Mouse (Mus musculus): ENCODE measurements around the gene Gm16429. TPM values are rescaled to one million over a fixed set of nuclear protein-coding genes. Genes with fewer than 3 reads are reported as not detected.
"Not testable (repeated sequence)": the region's sequence is repeated elsewhere in the genome, so short reads cannot be mapped to it uniquely, and the experiment has no call there.

Gm16429 gene
- not detected in 2 replicates for polyA plus RNA-seq (2014; fragmentation: Nextera tagmentation; extraction: Ambion mirVana)

DNA sequence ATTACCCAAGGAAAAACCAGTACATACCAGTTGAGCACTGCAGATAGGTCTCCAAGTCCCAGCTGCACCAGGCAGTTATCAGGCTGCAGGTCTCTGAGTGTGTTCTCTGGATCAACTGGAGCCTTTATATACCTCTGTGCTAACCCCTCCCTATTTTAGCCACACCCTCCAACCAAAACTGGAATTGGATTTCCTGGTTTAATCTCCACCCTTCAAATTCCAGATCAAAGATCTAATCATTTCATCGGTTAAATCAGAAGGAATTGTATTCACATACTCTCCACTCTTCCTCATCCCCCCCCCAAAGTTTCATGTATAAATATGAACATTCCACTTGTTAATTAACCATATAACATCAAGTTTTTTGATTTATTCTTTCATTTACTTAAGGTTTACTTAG is at the start of gene Gm16429:
TSS of gene Gm16429 (minus strand) at position 101 of the 400 bp plus-strand sequence.
- H3K4me3 ChIP-seq (ENCODE audit: low read depth, low read length); H3K4me1 ChIP-seq (ENCODE audit: control insufficient read depth, insufficient read depth, low read length); H3K9me3 ChIP-seq (ENCODE audit: control insufficient read depth, low read length); H3K27me3 ChIP-seq (ENCODE audit: control insufficient read depth, insufficient read depth, low read length); H3K4me2 ChIP-seq; H3K9ac ChIP-seq (ENCODE audit: low read length); DNase-seq (ENCODE audit: low spot score, missing footprints); ATAC-seq (ENCODE audit: low FRiP score); H3K36me3 ChIP-seq (ENCODE audit: control insufficient read depth, insufficient read depth, low read length); H3K27ac ChIP-seq (ENCODE audit: low read depth, low read length): not testable (repeated sequence)
- WGBS: no CpG with 5 or more reads among the region's 1 CpGs

Other genes starting within 250 kb of the Gm16429 start
- gene Gm7792, start 85.3 kb downstream of the Gm16429 start, polyA plus RNA-seq (2014; fragmentation: Nextera tagmentation; extraction: Ambion mirVana): not detected in 2 replicates
- not detected in 2 replicates for gene BC061212, start 141.5 kb upstream of the Gm16429 start, polyA plus RNA-seq (2014; fragmentation: Nextera tagmentation; extraction: Ambion mirVana)
- not detected in 2 replicates for gene Gm6351, start 147.3 kb upstream of the Gm16429 start, polyA plus RNA-seq (2014; fragmentation: Nextera tagmentation; extraction: Ambion mirVana)